Mouse (Mus musculus): ENCODE results near the gene Tgfb3. TPM values are rescaled to one million over a fixed set of nuclear protein-coding genes. Genes with fewer than 3 reads are reported as not detected.

Gene Tgfb3
- polyA plus RNA-seq, 1 experiment from 2014 or later = 35.8 TPM

- Histone ChIP-seq H3K36me3 (ENCODE audit: control insufficient read depth, insufficient read depth, low read length) (no peaks in the 10 kb centered on the region), H3K4me3 (replicated peaks; ENCODE audit: low read length) (no peak overlapping the region), H3K4me2 (ENCODE audit: low read depth, low read length) (no peak overlapping the region), H3K9me3 (replicated peaks; ENCODE audit: control insufficient read depth, low read length) (no peaks in the 10 kb centered on the region), H3K9ac (ENCODE audit: low read length) (no peak overlapping the region), H3K27ac (ENCODE audit: low read length) (no peak overlapping the region), H3K4me1 (ENCODE audit: control insufficient read depth, insufficient read depth, low read length) (no peaks in the 10 kb centered on the region), H3K27me3 (ENCODE audit: control insufficient read depth, insufficient read depth, low read length) (no peaks in the 10 kb centered on the region)
- no peak for ATAC-seq (ENCODE audit: insufficient read depth, low FRiP score)
- 76% methylated on average over 4 of the region's 4 CpGs for WGBS
Observed at GRCm38 (mm10) chr12:86090764-86091163, 11.9 kb upstream of the Tgfb3 start.

GRCm38 (mm10) chr12:86088042-86088441 is 9.2 kb upstream of the Tgfb3 start:
- Histone ChIP-seq H3K4me1 (ENCODE audit: control insufficient read depth, insufficient read depth, low read length) (peaks cover 4% of the 10 kb centered on the region), H3K4me2 (ENCODE audit: low read depth, low read length) (no peak overlapping the region), H3K9me3 (replicated peaks; ENCODE audit: control insufficient read depth, low read length) (no peaks in the 10 kb centered on the region), H3K4me3 (replicated peaks; ENCODE audit: low read length) (no peak overlapping the region), H3K36me3 (ENCODE audit: control insufficient read depth, insufficient read depth, low read length) (no peaks in the 10 kb centered on the region), H3K27ac (ENCODE audit: low read length) (no peak overlapping the region), H3K9ac (ENCODE audit: low read length) (no peak overlapping the region), H3K27me3 (ENCODE audit: control insufficient read depth, insufficient read depth, low read length) (no peaks in the 10 kb centered on the region)
- 77% methylated on average over 7 of the region's 7 CpGs for WGBS
- no peak for ATAC-seq (ENCODE audit: insufficient read depth, low FRiP score)

GRCm38 (mm10) chr12:86086550-86086949 is 7.7 kb upstream of the Tgfb3 start:
- H3K27me3 ChIP-seq (ENCODE audit: control insufficient read depth, insufficient read depth, low read length) = no peaks in the 10 kb centered on the region
- H3K9me3 ChIP-seq (replicated peaks; ENCODE audit: control insufficient read depth, low read length) = no peaks in the 10 kb centered on the region
- 50% methylated on average over 8 of the region's 8 CpGs for WGBS
- H3K4me3 ChIP-seq (replicated peaks; ENCODE audit: low read length) = no peak overlapping the region
- H3K36me3 ChIP-seq (ENCODE audit: control insufficient read depth, insufficient read depth, low read length) = no peaks in the 10 kb centered on the region
- no peak overlapping the region for H3K27ac ChIP-seq (ENCODE audit: low read length)
- no peak overlapping the region for H3K9ac ChIP-seq (ENCODE audit: low read length)
- no peak overlapping the region for H3K4me2 ChIP-seq (ENCODE audit: low read depth, low read length)
- no peak for ATAC-seq (ENCODE audit: insufficient read depth, low FRiP score)
- peaks cover 6% of the 10 kb centered on the region for H3K4me1 ChIP-seq (ENCODE audit: control insufficient read depth, insufficient read depth, low read length)

GRCm38 (mm10) chr12:86085873-86086272 is 7.0 kb upstream of the Tgfb3 start:
- H3K27me3 ChIP-seq (ENCODE audit: control insufficient read depth, insufficient read depth, low read length) = no peaks in the 10 kb centered on the region
- no peak overlapping the region for H3K9ac ChIP-seq (ENCODE audit: low read length)
- no peak overlapping the region for H3K27ac ChIP-seq (ENCODE audit: low read length)
- no peak overlapping the region for H3K4me2 ChIP-seq (ENCODE audit: low read depth, low read length)
- 88% methylated on average over 7 of the region's 7 CpGs for WGBS
- no peak overlapping the region for H3K4me3 ChIP-seq (replicated peaks; ENCODE audit: low read length)
- H3K36me3 ChIP-seq (ENCODE audit: control insufficient read depth, insufficient read depth, low read length) = no peaks in the 10 kb centered on the region
- ATAC-seq (ENCODE audit: insufficient read depth, low FRiP score) = no peak
- peaks cover 6% of the 10 kb centered on the region for H3K4me1 ChIP-seq (ENCODE audit: control insufficient read depth, insufficient read depth, low read length)
- no peaks in the 10 kb centered on the region for H3K9me3 ChIP-seq (replicated peaks; ENCODE audit: control insufficient read depth, low read length)

GRCm38 (mm10) chr12:86082481-86083012 is 3.7 kb upstream of the Tgfb3 start, which contains the start of gene Ift43:
TSS of gene Ift43 (plus strand) at chr12:86082541.
- H3K4me1 ChIP-seq (ENCODE audit: control insufficient read depth, insufficient read depth, low read length) = peaks cover 9% of the 10 kb centered on the region
- peak within 1 kb of the TSS; percentile 71 for H3K4me3 ChIP-seq (replicated peaks; ENCODE audit: low read length)
- no peaks in the 10 kb centered on the region for H3K36me3 ChIP-seq (ENCODE audit: control insufficient read depth, insufficient read depth, low read length)
- H3K27me3 ChIP-seq (ENCODE audit: control insufficient read depth, insufficient read depth, low read length) = no peaks in the 10 kb centered on the region
- peak within 1 kb of the TSS; percentile 75 for H3K4me2 ChIP-seq (ENCODE audit: low read depth, low read length)
- no peak within 1 kb of the TSS for H3K27ac ChIP-seq (ENCODE audit: low read length)
- H3K9me3 ChIP-seq (replicated peaks; ENCODE audit: control insufficient read depth, low read length) = no peaks in the 10 kb centered on the region
- H3K9ac ChIP-seq (ENCODE audit: low read length) = peak within 1 kb of the TSS; percentile 74
- ATAC-seq (ENCODE audit: insufficient read depth, low FRiP score) = peak; percentile 20; the same call in 1 of the 2 replicates
- 1% methylated on average over 35 of the region's 35 CpGs for WGBS

- WGBS = under 1% methylated on average over 31 of the region's 31 CpGs
- H3K4me3 ChIP-seq (replicated peaks; ENCODE audit: low read length) = peak overlapping the region; percentile 63
- ATAC-seq (ENCODE audit: insufficient read depth, low FRiP score) = peak; percentile 77
- peak overlapping the region; percentile 85 for H3K9ac ChIP-seq (ENCODE audit: low read length)
- peak overlapping the region; percentile 97 for H3K27ac ChIP-seq (ENCODE audit: low read length)
- H3K4me1 ChIP-seq (ENCODE audit: control insufficient read depth, insufficient read depth, low read length) = peaks cover 12% of the 10 kb centered on the region
- H3K27me3 ChIP-seq (ENCODE audit: control insufficient read depth, insufficient read depth, low read length) = no peaks in the 10 kb centered on the region
- H3K36me3 ChIP-seq (ENCODE audit: control insufficient read depth, insufficient read depth, low read length) = no peaks in the 10 kb centered on the region
- H3K9me3 ChIP-seq (replicated peaks; ENCODE audit: control insufficient read depth, low read length) = no peaks in the 10 kb centered on the region
- H3K4me2 ChIP-seq (ENCODE audit: low read depth, low read length) = peak overlapping the region; percentile 97
Observed at GRCm38 (mm10) chr12:86079202-86079667, 394 bp upstream of the Tgfb3 start.

GRCm38 (mm10) chr12:86078176-86078552 is 677 bp downstream of the Tgfb3 start:
- H3K4me2 ChIP-seq (ENCODE audit: low read depth, low read length) = peak overlapping the region; percentile 97
- WGBS = 13% methylated on average over 9 of the region's 9 CpGs
- no peak for ATAC-seq (ENCODE audit: insufficient read depth, low FRiP score)
- no peaks in the 10 kb centered on the region for H3K36me3 ChIP-seq (ENCODE audit: control insufficient read depth, insufficient read depth, low read length)
- no peaks in the 10 kb centered on the region for H3K27me3 ChIP-seq (ENCODE audit: control insufficient read depth, insufficient read depth, low read length)
- no peaks in the 10 kb centered on the region for H3K9me3 ChIP-seq (replicated peaks; ENCODE audit: control insufficient read depth, low read length)
- peak overlapping the region; percentile 97 for H3K27ac ChIP-seq (ENCODE audit: low read length)
- peak overlapping the region; percentile 85 for H3K9ac ChIP-seq (ENCODE audit: low read length)
- H3K4me1 ChIP-seq (ENCODE audit: control insufficient read depth, insufficient read depth, low read length) = peaks cover 9% of the 10 kb centered on the region
- H3K4me3 ChIP-seq (replicated peaks; ENCODE audit: low read length) = peak overlapping the region; percentile 63

- Histone ChIP-seq H3K36me3 (ENCODE audit: control insufficient read depth, insufficient read depth, low read length) (no peaks in the 10 kb centered on the region), H3K4me3 (replicated peaks; ENCODE audit: low read length) (peak overlapping the region; percentile 63), H3K9ac (ENCODE audit: low read length) (peak overlapping the region; percentile 85), H3K27me3 (ENCODE audit: control insufficient read depth, insufficient read depth, low read length) (no peaks in the 10 kb centered on the region), H3K4me1 (ENCODE audit: control insufficient read depth, insufficient read depth, low read length) (peaks cover 6% of the 10 kb centered on the region; the same call in 1 of the 2 replicates), H3K27ac (ENCODE audit: low read length) (0 out of 2 replicates have a peak overlapping the region, but pooled peaks have one; percentile 97), H3K4me2 (ENCODE audit: low read depth, low read length) (peak overlapping the region; percentile 97), H3K9me3 (replicated peaks; ENCODE audit: control insufficient read depth, low read length) (no peaks in the 10 kb centered on the region)
- 28% methylated on average over 11 of the region's 11 CpGs for WGBS
- no peak for ATAC-seq (ENCODE audit: insufficient read depth, low FRiP score)
Observed at GRCm38 (mm10) chr12:86077736-86078135, 1.1 kb downstream of the Tgfb3 start.

GRCm38 (mm10) chr12:86077322-86077721 is 1.5 kb downstream of the Tgfb3 start:
- Histone ChIP-seq H3K4me2 (ENCODE audit: low read depth, low read length) (peak overlapping the region; percentile 97), H3K4me1 (ENCODE audit: control insufficient read depth, insufficient read depth, low read length) (peaks cover 6% of the 10 kb centered on the region; the same call in 1 of the 2 replicates), H3K4me3 (replicated peaks; ENCODE audit: low read length) (peak overlapping the region; percentile 63), H3K9me3 (replicated peaks; ENCODE audit: control insufficient read depth, low read length) (no peaks in the 10 kb centered on the region), H3K9ac (ENCODE audit: low read length) (peak overlapping the region; percentile 85), H3K27ac (ENCODE audit: low read length) (no peak overlapping the region), H3K27me3 (ENCODE audit: control insufficient read depth, insufficient read depth, low read length) (no peaks in the 10 kb centered on the region), H3K36me3 (ENCODE audit: control insufficient read depth, insufficient read depth, low read length) (no peaks in the 10 kb centered on the region)
- no peak for ATAC-seq (ENCODE audit: insufficient read depth, low FRiP score)
- 29% methylated on average over 8 of the region's 8 CpGs for WGBS

Measured in stomach, embryonic 16.5 days (tissue).